Mouse (Mus musculus) monocyte, adult 5-6 weeks (primary cell): ENCODE results near the gene Patj. TPM values are rescaled to one million over a fixed set of nuclear protein-coding genes. Genes with fewer than 3 reads are reported as not detected.

Source experiments
- ATAC-seq: fragments of 153-309, 156-312 bp; replicated peaks from 2 replicates; pipeline ENCODE4 v1.8.0; 2017; ENCODE audit warnings: mild to moderate bottlenecking; ENCODE audit not compliant: low TSS enrichment, insufficient number of reproducible peaks, severe bottlenecking, poor library complexity, low FRiP score
- total RNA-seq: library from RNA; stranded (forward); fragments of 200-1000, 200-491, 200-594 nt; gene quantifications from 3 replicates; pipeline ENCODE4 v1.2.3, GENCODE M21; 2017

Gene Patj
- total RNA-seq, 1 experiment from 2014 or later, result 3.1 TPM

DNA sequence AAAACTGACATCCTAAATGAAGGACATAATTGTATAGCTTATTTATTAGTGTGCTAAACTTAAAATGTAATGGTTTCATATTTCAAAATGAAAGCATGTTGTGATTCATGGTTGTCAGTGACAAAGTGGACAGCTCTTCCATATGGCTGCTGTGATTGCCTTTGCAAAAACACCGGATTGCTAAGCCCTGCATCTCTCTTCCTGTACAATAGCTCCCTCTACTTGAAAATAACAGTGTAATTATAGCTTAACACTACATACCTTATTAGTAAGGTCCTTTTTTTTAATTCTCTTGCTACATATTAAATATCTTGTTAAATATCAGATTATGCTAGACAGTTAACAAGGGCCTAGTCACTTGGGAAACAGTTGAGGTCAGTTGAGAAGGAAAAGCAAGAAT lies 93.8 kb downstream of the Patj start:
- ATAC-seq, result no peak

GRCm38 (mm10) chr4:98498341-98498740 lies 102.8 kb downstream of the Patj start:
- no peak for ATAC-seq

- ATAC-seq, result no peak; the same call in 1 of the 2 replicates
Measured at GRCm38 (mm10) chr4:98500182-98500581, 104.6 kb downstream of the Patj start.

DNA sequence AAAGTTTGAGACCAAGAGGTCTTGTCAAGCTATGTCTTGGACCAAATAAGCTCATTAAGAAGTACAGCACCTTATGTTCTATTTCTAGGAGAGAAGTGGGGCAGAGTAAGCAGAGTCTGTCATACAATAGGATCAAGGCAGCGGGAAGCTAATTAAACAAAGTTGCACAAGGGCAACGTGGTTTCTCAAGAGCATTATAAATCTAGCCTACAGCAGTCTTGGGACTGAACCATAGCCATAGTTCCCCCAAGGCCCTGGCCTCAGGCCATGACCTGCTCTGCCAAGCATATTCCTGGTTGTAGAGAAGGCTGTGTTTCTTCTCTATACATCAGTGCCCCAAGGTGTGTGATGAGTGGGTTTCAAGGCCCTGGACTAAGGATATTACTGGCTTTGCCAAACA lies 105.3 kb downstream of the Patj start:
- ATAC-seq, result no peak

DNA sequence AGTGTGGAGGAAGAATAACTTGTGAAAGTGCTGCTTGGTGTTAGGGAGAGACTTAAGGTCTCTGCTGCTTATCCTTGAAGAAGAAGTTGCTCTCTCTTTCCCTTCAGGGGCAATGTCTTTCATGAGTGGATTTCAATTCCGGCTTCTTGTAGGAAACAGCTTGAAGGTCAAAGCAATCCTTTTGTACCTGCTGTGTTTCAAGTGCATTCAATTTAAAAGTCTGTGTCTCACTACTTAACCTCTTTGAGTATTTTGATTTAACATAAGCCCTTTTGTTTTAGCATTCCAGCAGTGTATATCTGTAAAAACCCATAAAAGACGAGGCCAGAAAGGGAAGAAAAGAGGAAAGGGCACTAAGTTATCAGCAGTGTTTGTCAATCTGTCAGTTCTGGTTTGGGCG lies 109.2 kb downstream of the Patj start:
- no peak for ATAC-seq

- no peak for ATAC-seq
Measured at GRCm38 (mm10) chr4:98508471-98509271, 113.1 kb downstream of the Patj start.

GRCm38 (mm10) chr4:98509939-98510338 lies 114.4 kb downstream of the Patj start:
- ATAC-seq, result no peak

DNA sequence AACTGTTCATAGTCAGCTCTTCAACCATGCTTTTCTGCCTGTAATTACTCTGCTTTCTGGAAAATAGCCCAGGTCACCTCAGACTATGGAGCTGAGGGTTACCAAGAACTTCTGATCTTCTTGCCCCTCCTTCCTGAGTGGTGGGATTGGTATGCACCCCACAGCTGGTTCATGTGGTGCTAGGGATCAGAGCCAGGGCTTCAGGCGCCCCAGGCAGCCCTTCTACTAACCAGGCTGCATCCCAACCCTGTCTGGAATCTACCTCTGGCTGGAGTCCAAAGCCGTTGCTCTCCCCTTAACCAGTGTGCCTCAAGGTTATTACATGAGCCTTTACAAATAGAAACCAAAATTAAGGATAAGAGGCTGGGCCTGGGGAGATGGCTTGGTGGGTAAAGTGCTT lies 115.7 kb downstream of the Patj start:
- ATAC-seq, result no peak

GRCm38 (mm10) chr4:98511964-98512743 lies 116.6 kb downstream of the Patj start:
- no peak for ATAC-seq

- ATAC-seq, result no peak
Measured at GRCm38 (mm10) chr4:98520492-98520891, 124.9 kb downstream of the Patj start.

GRCm38 (mm10) chr4:98524525-98524924 lies 128.9 kb downstream of the Patj start:
- ATAC-seq, result no peak

DNA sequence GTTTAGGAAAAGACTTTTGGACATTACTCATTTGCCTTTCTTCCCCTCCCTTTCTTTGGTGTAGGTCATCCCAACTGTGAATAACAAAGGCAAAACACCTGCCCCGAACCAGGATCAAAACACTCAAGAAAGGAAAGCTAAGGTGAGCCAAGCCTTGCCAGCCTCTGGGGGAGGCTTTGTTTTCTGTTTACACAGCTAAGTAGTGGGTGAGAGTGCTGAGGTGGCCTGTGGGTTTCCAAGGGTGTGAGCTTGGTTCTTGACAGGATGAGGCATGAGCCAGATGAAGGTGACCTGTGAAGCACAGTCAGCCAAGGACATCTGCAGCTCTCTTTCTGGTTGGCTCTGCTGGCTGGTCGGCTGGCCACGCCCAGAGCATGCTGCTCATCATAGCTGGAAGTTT lies 139.9 kb downstream of the Patj start:
- no peak for ATAC-seq

GRCm38 (mm10) chr4:98541591-98541990 lies 146.0 kb downstream of the Patj start:
- no peak for ATAC-seq

DNA sequence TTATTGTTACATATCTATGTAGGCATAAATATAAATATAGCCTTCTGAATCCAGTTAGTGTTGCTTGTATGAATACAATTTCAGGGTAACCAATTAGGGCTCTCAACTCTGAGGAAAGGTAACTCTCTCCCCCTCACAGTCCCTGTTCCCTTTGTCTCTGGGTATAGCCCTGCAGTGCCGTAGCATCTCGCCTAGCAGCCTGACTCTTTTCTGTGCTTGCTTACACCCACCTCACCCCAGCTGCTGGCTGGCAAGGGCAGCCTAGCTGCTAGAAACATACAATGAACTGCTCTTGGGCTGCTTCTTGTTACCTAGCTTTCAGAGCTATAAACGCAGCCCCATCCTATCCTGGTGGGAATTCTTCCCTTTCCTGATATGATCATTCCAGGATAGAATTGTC lies 147.4 kb downstream of the Patj start:
- ATAC-seq, result no peak

GRCm38 (mm10) chr4:98545376-98545775 lies 149.8 kb downstream of the Patj start:
- no peak for ATAC-seq

DNA sequence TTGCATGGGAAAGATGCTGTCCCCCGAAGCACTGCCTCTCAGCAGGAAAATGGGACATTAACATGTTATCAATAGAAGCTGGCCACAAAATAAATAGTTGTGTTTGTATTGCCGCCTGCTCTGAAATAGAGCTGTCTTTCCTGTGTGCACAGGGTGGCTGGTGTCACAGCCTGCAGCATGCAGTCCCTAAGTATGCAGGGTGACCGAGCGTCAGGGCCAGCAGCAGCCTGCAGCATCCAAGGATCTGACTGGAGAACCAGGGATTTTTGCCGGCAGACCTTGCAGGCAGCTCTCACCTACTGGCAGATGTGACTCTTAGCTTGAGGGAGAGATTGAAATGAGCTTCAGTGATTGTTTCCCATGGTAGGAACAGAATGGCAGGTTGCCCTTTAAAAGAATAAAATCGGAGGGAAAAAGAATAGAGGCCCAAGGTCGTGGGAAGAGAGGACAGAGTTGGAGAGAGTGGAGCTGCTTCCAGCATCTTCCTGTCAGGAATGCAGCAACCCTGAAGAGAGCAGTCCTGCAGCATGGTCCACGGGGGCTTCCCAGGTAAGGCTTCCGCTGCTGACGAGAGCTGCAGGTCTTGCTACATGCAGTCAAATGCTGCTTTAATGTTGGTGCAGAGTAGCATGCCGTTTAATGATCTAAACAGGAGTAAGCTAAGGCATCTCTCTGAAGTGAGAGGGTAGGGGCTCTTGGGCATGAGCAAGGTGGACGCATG lies 151.0 kb downstream of the Patj start:
- no peak for ATAC-seq

- ATAC-seq, result no peak
Measured at GRCm38 (mm10) chr4:98549491-98549890, 153.9 kb downstream of the Patj start.

GRCm38 (mm10) chr4:98550116-98550515 lies 154.5 kb downstream of the Patj start:
- no peak for ATAC-seq

GRCm38 (mm10) chr4:98555666-98556065 lies 160.1 kb downstream of the Patj start:
- no peak for ATAC-seq
